Mouse (Mus musculus) stomach, postnatal 0 days (tissue): ENCODE measurements around the gene Pmm2.

Source experiments
- CTCF ChIP-seq: IDR thresholded peaks from 2 replicates; pipeline ENCODE4 v1.5.1; 2016; ENCODE audit warnings: antibody characterized with exemption, low read depth, mild to moderate bottlenecking, moderate library complexity
- EP300 ChIP-seq: optimal IDR thresholded peaks from 2 replicates; pipeline ENCODE3; 2016; ENCODE audit warnings: antibody characterized with exemption

DNA sequence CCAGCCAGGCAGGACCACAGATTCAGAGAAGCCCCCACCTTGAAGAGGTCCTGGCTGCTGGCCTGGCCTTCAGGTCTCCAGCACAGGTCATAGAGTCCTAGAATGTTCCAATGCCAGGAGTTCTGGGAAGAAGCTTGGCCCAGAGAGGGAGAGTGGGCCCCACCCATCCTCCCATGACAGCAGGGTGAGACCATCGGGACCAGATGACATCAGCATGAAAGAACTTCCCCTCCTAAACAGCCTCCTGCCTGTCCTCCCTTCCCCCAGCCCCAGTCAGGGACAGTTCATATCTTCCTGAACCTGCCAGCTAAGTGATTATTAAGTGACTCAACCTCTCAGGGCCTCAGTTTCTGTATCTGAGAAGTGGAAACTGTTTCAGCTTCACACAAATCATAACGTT, 29.0 kb downstream of the Pmm2 start:
- TF ChIP-seq CTCF: no peak
- no peak for TF ChIP-seq EP300
